Mouse (Mus musculus) stomach, embryonic 15.5 days (tissue): Measurements from ENCODE around the gene Ak9. TPM values are rescaled to one million over a fixed set of nuclear protein-coding genes. Genes with fewer than 3 reads are reported as not detected.

ENCODE experiments used
- ATAC-seq: fragments of 200-750 bp; cut with Nextera tagmentation; 2 replicates; pipeline ENCODE4 v1.8.0; 2017; ENCODE audit warnings: low read depth, moderate number of reproducible peaks, moderate TSS enrichment; ENCODE audit not compliant: insufficient read depth, low FRiP score
- H3K27ac ChIP-seq: fragments of 300-500 bp; sonication (generic); 2 replicates; pipeline ENCODE4 v1.5.1; 2015; ENCODE audit warnings: mild to moderate bottlenecking, inconsistent platforms
- H3K27me3 ChIP-seq: fragments of 300-500 bp; sonication (generic); replicated peaks from 2 replicates; pipeline ENCODE4 v1.6.1; 2015; ENCODE audit warnings: inconsistent platforms
- H3K36me3 ChIP-seq: fragments of 300-500 bp; sonication (generic); 2 replicates; pipeline ENCODE4 v1.6.1; 2015; ENCODE audit warnings: inconsistent platforms
- H3K4me1 ChIP-seq: fragments of 300-500 bp; sonication (generic); 2 replicates; pipeline ENCODE4 v1.6.1; 2015; ENCODE audit warnings: inconsistent platforms
- H3K4me2 ChIP-seq: fragments of 300-500 bp; sonication (generic); 2 replicates; pipeline ENCODE4 v1.6.1; 2015; ENCODE audit warnings: mild to moderate bottlenecking, inconsistent platforms
- H3K4me3 ChIP-seq: fragments of 300-500 bp; sonication (generic); replicated peaks from 2 replicates; pipeline ENCODE4 v1.5.1; 2015; ENCODE audit warnings: inconsistent platforms
- H3K9ac ChIP-seq: fragments of 300-500 bp; sonication (generic); 2 replicates; pipeline ENCODE4 v1.6.1; 2015; ENCODE audit warnings: inconsistent platforms
- H3K9me3 ChIP-seq: fragments of 300-500 bp; sonication (generic); 2 replicates; pipeline ENCODE4 v1.6.1; 2016; ENCODE audit warnings: inconsistent platforms
- WGBS: fragments of 180-500 bp; shearing (Covaris S2); methylation state at CpG from one replicate; pipeline ENCODE4 v1.1.7; 2015; 5-methylcytosine and 5-hydroxymethylcytosine counted together
- polyA plus RNA-seq: library from polyadenylated mRNA; unstranded; fragments of >200 nt; fragmentation: Nextera tagmentation; extraction: Ambion mirVana; gene quantifications from 2 replicates; pipeline ENCODE4 v1.2.1, GENCODE M21; 2015

The Ak9 gene
- 0.03 TPM in 1 of 2 replicates, not detected in the other for polyA plus RNA-seq

DNA sequence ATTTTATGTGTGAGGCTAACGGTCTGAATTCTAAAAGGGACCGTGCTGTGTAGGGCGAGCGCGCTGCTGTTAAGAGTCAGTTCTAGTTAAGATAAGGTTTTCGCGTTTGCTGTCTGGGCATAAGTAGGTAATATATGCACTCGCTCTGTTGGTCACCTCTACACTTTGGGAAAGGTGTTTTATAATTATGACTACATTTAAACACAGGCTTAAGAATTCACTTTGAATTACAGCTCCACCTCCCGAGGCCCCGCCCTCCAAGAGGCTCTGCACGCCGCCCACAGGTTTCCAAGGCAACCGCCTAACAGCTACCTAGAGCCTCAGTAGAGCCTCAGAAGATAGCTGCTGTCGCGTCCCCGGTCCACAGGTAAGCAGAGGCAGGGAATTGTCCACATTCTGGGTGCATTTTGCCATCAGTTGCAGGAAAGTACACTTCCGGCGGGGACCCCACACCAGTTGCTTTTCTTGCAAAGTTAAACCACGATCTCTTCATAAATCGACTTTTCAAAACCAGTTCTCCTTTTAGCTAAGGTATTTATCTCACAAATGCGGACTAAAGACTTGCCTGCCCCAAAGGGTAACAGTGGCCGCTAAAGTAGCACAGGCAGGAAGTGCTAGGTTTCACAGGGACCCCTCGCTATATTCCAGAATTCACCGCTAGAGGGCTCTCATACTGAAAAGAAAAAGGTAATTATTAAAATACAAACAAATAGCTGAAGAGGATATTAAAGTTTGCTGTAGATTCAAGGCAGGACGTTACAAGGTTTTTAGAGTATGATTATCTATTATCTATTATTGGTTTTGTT lies at the start of gene Ak9:
TSS of gene Ak9 (plus strand) at position 342 of the 806 bp plus-strand sequence.
- peak within 1 kb of the TSS; percentile 84 for H3K4me3 ChIP-seq
- H3K36me3 ChIP-seq = no peaks in the 10 kb centered on the region
- peak; percentile 85 for ATAC-seq
- no peaks in the 10 kb centered on the region for H3K9me3 ChIP-seq
- no peaks in the 10 kb centered on the region for H3K27me3 ChIP-seq
- peak within 1 kb of the TSS; percentile 61 for H3K9ac ChIP-seq
- WGBS = 0% methylated on average over 25 of the region's 25 CpGs
- peaks cover 7% of the 10 kb centered on the region; the same call in 1 of the 2 replicates for H3K4me1 ChIP-seq
- peak within 1 kb of the TSS; percentile 48 for H3K27ac ChIP-seq
- peak within 1 kb of the TSS; percentile 98 for H3K4me2 ChIP-seq

DNA sequence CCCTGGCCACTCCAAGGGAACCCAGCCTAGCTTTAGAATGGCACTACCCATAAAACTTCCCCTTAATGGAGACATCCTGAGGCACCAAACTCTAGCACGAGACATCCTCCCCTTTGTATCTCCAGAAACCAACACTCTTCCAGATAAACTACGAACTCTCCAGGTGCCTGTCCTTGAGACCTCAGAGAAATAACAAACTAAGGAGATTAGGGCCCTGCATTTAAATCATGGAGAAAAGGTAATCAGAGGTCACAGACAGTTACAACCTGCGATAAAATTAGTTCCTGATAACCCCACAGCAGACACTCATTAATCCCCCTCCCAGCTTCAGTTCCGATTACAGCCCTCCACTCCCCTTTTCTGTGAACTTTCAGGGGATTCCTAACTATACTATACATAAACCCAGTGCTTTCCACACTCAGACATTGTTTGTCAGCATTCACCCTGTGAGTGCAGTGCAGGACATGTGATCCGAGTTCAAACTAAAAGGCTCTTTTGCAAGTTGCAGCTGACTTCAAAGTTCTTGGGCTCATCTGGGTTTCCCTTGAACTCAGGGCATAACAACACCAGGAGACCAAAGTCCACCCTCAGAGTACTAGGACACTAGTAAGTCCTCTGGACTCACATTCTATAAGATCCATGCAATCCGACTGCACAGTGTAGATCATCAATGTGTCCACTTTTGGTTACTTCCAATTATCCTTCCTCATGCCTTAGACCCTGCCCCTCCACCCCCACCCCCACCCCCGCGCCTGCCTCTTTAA lies 43.4 kb upstream of the Ak9 start:
- WGBS = 37% methylated on average over 8 of the region's 8 CpGs
- no peak overlapping the region for H3K9ac ChIP-seq
- ATAC-seq = no peak
- H3K4me2 ChIP-seq = no peak overlapping the region
- H3K27me3 ChIP-seq = no peaks in the 10 kb centered on the region
- no peaks in the 10 kb centered on the region for H3K9me3 ChIP-seq
- peaks cover 4% of the 10 kb centered on the region; the same call in 1 of the 2 replicates for H3K4me1 ChIP-seq
- no peak overlapping the region for H3K27ac ChIP-seq
- H3K4me3 ChIP-seq = no peak overlapping the region
- no peaks in the 10 kb centered on the region for H3K36me3 ChIP-seq

DNA sequence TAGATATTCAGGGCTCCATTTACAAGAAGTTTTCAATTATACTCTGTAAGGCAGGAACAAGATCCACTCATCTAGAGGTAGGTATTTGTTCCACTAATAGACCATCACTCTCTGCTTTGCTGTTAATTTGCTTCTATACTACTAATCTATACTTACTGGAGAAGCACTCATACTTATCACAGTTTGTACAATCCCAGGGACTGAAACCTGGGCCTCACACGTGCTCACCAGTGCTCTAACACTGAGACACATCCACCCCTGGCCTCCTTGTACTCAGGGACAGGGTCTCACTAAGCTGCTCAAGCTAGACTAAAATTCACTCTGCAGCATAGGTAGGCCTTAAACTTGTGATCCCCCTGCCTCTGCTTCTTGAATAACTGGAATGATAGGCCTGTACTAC lies 42.6 kb upstream of the Ak9 start:
- Histone ChIP-seq H3K9me3 (no peaks in the 10 kb centered on the region), H3K4me2 (no peak overlapping the region), H3K4me1 (peaks cover 4% of the 10 kb centered on the region; the same call in 1 of the 2 replicates), H3K36me3 (no peaks in the 10 kb centered on the region), H3K9ac (no peak overlapping the region), H3K27ac (no peak overlapping the region), H3K27me3 (no peaks in the 10 kb centered on the region), H3K4me3 (no peak overlapping the region)
- ATAC-seq = no peak
- WGBS = 47% methylated on average over 1 of the region's 1 CpGs

DNA sequence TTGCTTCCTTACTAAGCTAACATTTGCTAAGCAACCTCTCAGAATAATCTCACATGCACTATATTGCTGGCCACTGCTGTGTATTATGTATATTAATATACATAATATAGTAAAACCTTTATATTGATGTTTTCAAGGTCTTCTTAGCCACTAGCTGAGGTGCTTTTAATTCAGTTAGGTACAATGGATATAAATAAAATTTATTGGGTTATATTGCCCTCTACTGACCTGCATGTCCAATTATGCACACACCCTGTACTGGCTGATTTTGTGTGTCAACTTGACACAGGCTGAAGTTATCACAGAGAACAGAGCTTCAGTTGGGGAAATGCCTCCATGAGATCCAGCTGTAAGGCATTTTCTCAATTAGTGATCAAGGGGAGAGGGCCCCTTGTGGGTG lies 41.9 kb upstream of the Ak9 start:
- no peaks in the 10 kb centered on the region for H3K9me3 ChIP-seq
- H3K4me3 ChIP-seq = no peak overlapping the region
- no peak overlapping the region for H3K27ac ChIP-seq
- peaks cover 4% of the 10 kb centered on the region; the same call in 1 of the 2 replicates for H3K4me1 ChIP-seq
- no peak for ATAC-seq
- H3K27me3 ChIP-seq = no peaks in the 10 kb centered on the region
- no peaks in the 10 kb centered on the region for H3K36me3 ChIP-seq
- H3K4me2 ChIP-seq = no peak overlapping the region
- H3K9ac ChIP-seq = no peak overlapping the region

DNA sequence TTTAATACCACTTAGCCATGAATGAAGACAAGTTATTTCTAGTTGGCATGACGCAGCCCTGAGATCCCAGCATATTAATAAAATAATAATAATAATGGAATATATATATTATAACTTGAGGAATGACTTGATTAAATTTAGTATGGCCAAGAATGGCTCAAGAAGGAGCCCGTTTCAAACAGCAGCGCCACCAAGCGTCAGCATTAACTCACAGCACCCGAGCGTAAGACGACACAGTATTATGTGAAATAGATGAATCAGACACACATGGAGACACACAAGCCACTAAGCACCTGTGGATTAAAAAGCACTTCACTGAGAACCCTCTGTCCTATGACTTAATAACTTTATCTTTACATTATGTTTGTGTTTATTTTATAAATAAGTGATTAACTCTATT lies 31.9 kb upstream of the Ak9 start:
- no peak for ATAC-seq
- Histone ChIP-seq H3K27ac (no peak overlapping the region), H3K4me2 (no peak overlapping the region), H3K4me1 (no peaks in the 10 kb centered on the region), H3K4me3 (no peak overlapping the region), H3K9me3 (no peaks in the 10 kb centered on the region), H3K27me3 (no peaks in the 10 kb centered on the region), H3K36me3 (no peaks in the 10 kb centered on the region), H3K9ac (no peak overlapping the region)
- 56% methylated on average over 7 of the region's 7 CpGs for WGBS

DNA sequence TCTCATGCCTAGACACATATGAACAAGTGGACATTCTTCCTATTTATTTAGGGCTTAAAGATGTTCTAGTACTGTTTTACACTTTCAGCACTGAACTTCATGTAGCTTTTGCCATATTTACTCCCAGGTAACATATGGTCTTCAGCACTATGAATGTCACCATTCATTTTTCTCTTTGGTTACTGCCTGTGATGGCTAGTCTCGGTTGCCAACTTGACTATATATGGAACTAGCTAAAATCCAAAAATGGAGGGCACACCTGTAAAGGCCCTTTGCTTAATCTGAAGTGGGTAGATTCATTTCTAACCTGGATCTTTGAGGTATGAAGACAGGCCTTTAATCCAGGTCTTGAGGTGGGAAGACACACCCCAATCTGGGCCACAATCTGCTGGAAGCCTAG lies 28.9 kb upstream of the Ak9 start:
- no peak for ATAC-seq
- no peak overlapping the region for H3K4me2 ChIP-seq
- H3K36me3 ChIP-seq = no peaks in the 10 kb centered on the region
- no peaks in the 10 kb centered on the region for H3K9me3 ChIP-seq
- H3K4me1 ChIP-seq = no peaks in the 10 kb centered on the region
- H3K9ac ChIP-seq = no peak overlapping the region
- no peaks in the 10 kb centered on the region for H3K27me3 ChIP-seq
- no peak overlapping the region for H3K27ac ChIP-seq
- no peak overlapping the region for H3K4me3 ChIP-seq
- 86% methylated on average over 1 of the region's 1 CpGs for WGBS

DNA sequence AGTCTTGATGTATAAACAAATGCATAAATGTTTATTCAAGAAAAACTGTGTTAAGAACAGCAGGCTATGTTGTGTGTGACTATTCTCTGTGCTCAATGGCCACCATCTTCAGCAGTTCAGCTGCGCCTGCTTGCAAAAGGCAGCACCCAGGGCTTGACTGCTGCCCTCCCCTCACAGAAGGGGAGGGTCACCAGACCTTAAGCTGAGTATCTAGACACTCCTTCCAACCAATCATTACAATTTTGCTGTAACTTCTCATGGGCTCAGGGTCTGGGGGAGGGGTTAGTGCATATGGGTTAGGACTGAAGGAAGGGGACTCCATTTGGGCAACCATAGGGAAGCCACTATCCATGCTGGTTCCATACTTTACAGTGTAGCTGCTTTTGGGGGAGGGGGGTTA lies 25.0 kb upstream of the Ak9 start:
- ATAC-seq = no peak
- H3K9ac ChIP-seq = no peak overlapping the region
- no peak overlapping the region for H3K4me3 ChIP-seq
- H3K36me3 ChIP-seq = no peaks in the 10 kb centered on the region
- no peak overlapping the region for H3K27ac ChIP-seq
- no peak overlapping the region for H3K4me2 ChIP-seq
- H3K4me1 ChIP-seq = no peaks in the 10 kb centered on the region
- H3K9me3 ChIP-seq = no peaks in the 10 kb centered on the region
- no peaks in the 10 kb centered on the region for H3K27me3 ChIP-seq
- 76% methylated on average over 1 of the region's 1 CpGs for WGBS

DNA sequence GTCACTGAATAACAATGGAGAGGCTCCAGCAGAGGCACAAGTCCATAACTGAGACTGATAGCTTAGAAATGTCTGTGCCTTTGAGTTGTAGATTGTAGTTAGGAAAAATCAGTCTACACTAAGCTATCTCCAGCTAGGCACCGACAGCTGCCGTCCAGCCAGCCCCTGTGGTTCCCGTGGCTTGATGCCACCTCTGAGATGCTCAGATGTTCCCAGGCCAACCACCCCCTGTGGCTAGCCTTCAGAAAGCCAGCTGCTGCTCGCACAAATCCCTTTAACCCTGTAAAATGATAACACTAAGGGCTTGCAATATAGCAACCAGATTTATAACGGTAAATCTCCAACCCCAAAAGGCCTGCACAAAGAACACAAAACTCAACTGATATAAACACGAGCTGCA lies 23.6 kb upstream of the Ak9 start:
- H3K9ac ChIP-seq = no peak overlapping the region
- no peaks in the 10 kb centered on the region for H3K4me1 ChIP-seq
- no peak overlapping the region for H3K4me2 ChIP-seq
- WGBS = 69% methylated on average over 6 of the region's 6 CpGs
- no peaks in the 10 kb centered on the region for H3K36me3 ChIP-seq
- H3K9me3 ChIP-seq = no peaks in the 10 kb centered on the region
- ATAC-seq = no peak
- H3K4me3 ChIP-seq = no peak overlapping the region
- no peak overlapping the region for H3K27ac ChIP-seq
- H3K27me3 ChIP-seq = no peaks in the 10 kb centered on the region

DNA sequence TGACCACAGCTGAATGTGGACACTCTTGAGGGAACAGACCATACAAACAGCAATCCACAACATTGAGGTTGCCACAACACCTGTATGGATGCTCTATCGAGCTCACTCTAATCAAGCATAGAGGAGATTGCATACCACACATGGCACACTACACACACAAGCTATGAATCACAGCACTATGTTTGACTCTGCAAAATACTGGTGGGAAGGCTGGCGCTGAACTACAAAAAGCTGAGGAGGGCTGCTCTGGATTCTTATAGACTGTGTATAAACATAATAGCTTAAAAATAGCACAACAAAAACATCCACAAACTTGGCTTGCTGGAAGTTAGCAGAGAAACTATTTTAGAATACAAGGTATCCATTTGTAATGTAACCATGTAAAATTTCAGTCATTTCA lies 23.0 kb upstream of the Ak9 start:
- no peaks in the 10 kb centered on the region for H3K9me3 ChIP-seq

DNA sequence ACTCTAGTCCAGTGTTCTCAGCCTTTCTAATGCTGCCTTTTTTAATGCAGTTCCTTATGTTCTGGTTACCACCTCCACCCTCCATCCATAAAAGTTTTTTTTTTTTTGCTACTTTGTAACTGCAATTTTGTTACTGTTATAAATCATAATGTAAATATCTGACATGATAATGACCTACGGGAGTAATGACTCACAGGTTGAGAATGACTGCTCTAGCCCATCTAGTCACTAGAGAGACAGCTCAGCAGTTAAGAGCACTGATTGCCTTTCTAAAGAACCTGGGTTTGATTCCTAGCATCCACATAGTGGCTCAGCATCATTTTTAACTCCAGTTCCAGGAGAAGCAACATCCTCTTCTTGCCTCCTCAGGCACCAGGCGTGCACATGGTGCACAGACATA lies 21.7 kb upstream of the Ak9 start:
- ATAC-seq = no peak
- no peak overlapping the region for H3K4me3 ChIP-seq
- WGBS = 66% methylated on average over 2 of the region's 2 CpGs

More for the DNA sequence above, 23.0 kb upstream of the Ak9 start:
- no peak overlapping the region for H3K27ac ChIP-seq
- no peaks in the 10 kb centered on the region for H3K27me3 ChIP-seq
- ATAC-seq = no peak
- no peaks in the 10 kb centered on the region for H3K4me1 ChIP-seq
- H3K4me2 ChIP-seq = no peak overlapping the region
- H3K36me3 ChIP-seq = no peaks in the 10 kb centered on the region
- no peak overlapping the region for H3K9ac ChIP-seq
- H3K4me3 ChIP-seq = no peak overlapping the region
- 85% methylated on average over 2 of the region's 2 CpGs for WGBS

DNA sequence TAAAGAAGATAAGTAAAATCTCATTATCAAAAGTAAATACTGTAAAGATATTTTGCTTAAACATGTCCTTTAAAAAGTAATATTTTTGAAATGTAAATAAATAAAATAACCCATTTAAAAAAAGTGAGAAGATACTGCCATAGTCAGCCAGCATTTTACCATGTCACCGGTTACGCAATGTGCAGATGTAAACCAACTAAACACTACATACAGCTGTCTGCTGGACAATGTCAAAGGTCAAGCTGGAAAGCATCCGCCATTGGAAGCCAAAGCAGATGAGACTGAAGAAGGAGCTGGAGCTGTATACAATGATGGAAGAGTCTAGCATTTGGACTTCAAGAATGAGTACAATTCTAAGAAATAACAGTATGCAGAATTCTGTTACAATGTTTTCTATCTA lies 16.2 kb upstream of the Ak9 start:
- no peak for ATAC-seq
- H3K9ac ChIP-seq = no peak overlapping the region
- 65% methylated on average over 3 of the region's 3 CpGs for WGBS
- H3K4me3 ChIP-seq = no peak overlapping the region
- H3K27ac ChIP-seq = no peak overlapping the region
- no peaks in the 10 kb centered on the region for H3K9me3 ChIP-seq
- 0 out of 2 replicates have a peak, but pooled peaks cover 3% of the 10 kb centered on the region for H3K4me1 ChIP-seq
- no peaks in the 10 kb centered on the region for H3K36me3 ChIP-seq
- no peak overlapping the region for H3K4me2 ChIP-seq
- H3K27me3 ChIP-seq = no peaks in the 10 kb centered on the region

More for the DNA sequence above, 21.7 kb upstream of the Ak9 start:
- no peak overlapping the region for H3K4me2 ChIP-seq
- H3K27me3 ChIP-seq = no peaks in the 10 kb centered on the region
- H3K9ac ChIP-seq = no peak overlapping the region
- no peaks in the 10 kb centered on the region for H3K4me1 ChIP-seq
- H3K36me3 ChIP-seq = no peaks in the 10 kb centered on the region
- no peak overlapping the region for H3K27ac ChIP-seq
- no peaks in the 10 kb centered on the region for H3K9me3 ChIP-seq

DNA sequence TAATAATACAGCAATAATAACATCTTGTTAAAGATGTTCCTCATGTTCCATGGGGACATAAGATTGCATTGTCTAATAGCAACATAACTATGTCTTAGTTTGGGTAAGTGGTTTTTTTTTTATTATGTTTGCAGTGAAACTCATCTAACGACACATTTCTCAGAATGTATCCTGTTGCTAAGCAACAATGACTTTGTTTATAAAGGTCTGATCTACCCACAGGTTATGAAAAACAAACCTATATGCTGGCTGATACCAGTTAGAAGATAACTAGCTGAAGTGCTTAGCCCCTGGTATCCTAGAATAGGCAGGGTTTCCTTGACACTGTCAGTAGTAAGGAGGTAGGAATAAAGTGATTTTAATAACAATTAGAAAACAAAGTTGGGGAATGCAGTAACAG lies 15.7 kb upstream of the Ak9 start:
- H3K9me3 ChIP-seq = no peaks in the 10 kb centered on the region
- no peaks in the 10 kb centered on the region for H3K36me3 ChIP-seq
- H3K4me3 ChIP-seq = no peak overlapping the region
- no peak overlapping the region for H3K9ac ChIP-seq
- no peak for ATAC-seq
- WGBS = 43% methylated on average over 1 of the region's 1 CpGs
- H3K27me3 ChIP-seq = no peaks in the 10 kb centered on the region
- H3K27ac ChIP-seq = no peak overlapping the region
- no peak overlapping the region for H3K4me2 ChIP-seq
- peaks cover 7% of the 10 kb centered on the region for H3K4me1 ChIP-seq
